Mouse (Mus musculus): ENCODE measurements at regions not wholly inside any gene's neighbourhood (a gene's known extent, or its start where the extent isn't known, plus 50 kb on each side); places are given as distances from the start of the nearest gene placed in this dataset.

GRCm38 (mm10) chr5:99149904-99150303 is 112.8 kb upstream of the Prkg2 start:
- TF ChIP-seq POLR2AphosphoS2 (IDR thresholded peaks at IDR 0.05; ENCODE audit: low read depth, low read length) = no peak
- no peak for TF ChIP-seq BHLHE40 (IDR thresholded peaks at IDR 0.05; ENCODE audit: low read depth, low read length)
- no peak for TF ChIP-seq CTCF (conservative IDR thresholded peaks at IDR 0.05 in 1 of 2, IDR thresholded peaks at IDR 0.05 in 1 of 2; ENCODE audit: low read depth in 2 of 2, low read length in 2 of 2)

Measured in CH12.LX (cell line).